Mouse (Mus musculus) lung, postnatal 25 days (tissue): ENCODE data around the gene Cep41.
A peak's percentile ranks its signal among the peaks of the same experiment; 100 is the strongest.

Experiments used
- DNase-seq: peaks from one replicate; pipeline ENCODE4 v3.0.0; 2022; ENCODE audit warnings: low spot score

Cep41 gene

GRCm38 (mm10) chr6:30693350-30693991 is at the start of gene Cep41:
TSS of gene Cep41 (minus strand) at chr6:30693749.
- peak; percentile 92 for DNase-seq

GRCm38 (mm10) chr6:30739177-30739747 is 45.7 kb upstream of the Cep41 start:
- no peak for DNase-seq

- DNase-seq: no peak
These were observed 45.0 kb upstream of the Cep41 start for GRCm38 (mm10) chr6:30738464-30739006.

- DNase-seq: peak; percentile 57
These were observed 44.3 kb upstream of the Cep41 start for GRCm38 (mm10) chr6:30737548-30738463.

- DNase-seq: peak; percentile 65
These were observed 43.5 kb upstream of the Cep41 start for GRCm38 (mm10) chr6:30736864-30737547.

- no peak for DNase-seq
These were observed 42.8 kb upstream of the Cep41 start for GRCm38 (mm10) chr6:30736372-30736762.

GRCm38 (mm10) chr6:30735728-30736371 is 42.3 kb upstream of the Cep41 start:
- no peak for DNase-seq

- DNase-seq: no peak
These were observed 41.6 kb upstream of the Cep41 start for GRCm38 (mm10) chr6:30734988-30735727.

- DNase-seq: no peak
These were observed 40.9 kb upstream of the Cep41 start for GRCm38 (mm10) chr6:30734465-30734864.

GRCm38 (mm10) chr6:30732571-30733130 is 39.1 kb upstream of the Cep41 start:
- DNase-seq: no peak

GRCm38 (mm10) chr6:30730301-30730971 is 36.9 kb upstream of the Cep41 start:
- DNase-seq: no peak

- no peak for DNase-seq
These were observed 29.8 kb upstream of the Cep41 start, which contains the start of gene Mest for GRCm38 (mm10) chr6:30723331-30723730. TSS of gene Mest (plus strand) at chr6:30723547.

- no peak for DNase-seq
These were observed 29.0 kb upstream of the Cep41 start for GRCm38 (mm10) chr6:30722385-30723164.

GRCm38 (mm10) chr6:30716796-30717195 is 23.2 kb upstream of the Cep41 start:
- peak; percentile 45 for DNase-seq

- DNase-seq: no peak
These were observed 21.4 kb upstream of the Cep41 start for GRCm38 (mm10) chr6:30714891-30715471.

GRCm38 (mm10) chr6:30713896-30714295 is 20.3 kb upstream of the Cep41 start:
- no peak for DNase-seq

- no peak for DNase-seq
These were observed 19.9 kb upstream of the Cep41 start for GRCm38 (mm10) chr6:30713455-30713854.

GRCm38 (mm10) chr6:30712484-30712883 is 18.9 kb upstream of the Cep41 start:
- DNase-seq: peak; percentile 61

GRCm38 (mm10) chr6:30711365-30711763 is 17.8 kb upstream of the Cep41 start:
- DNase-seq: no peak
